Mouse (Mus musculus) lung, postnatal 14 days (tissue): ENCODE results near the gene Serpinh1.
"Not testable (repeated sequence)": the region's sequence is repeated elsewhere in the genome, so short reads cannot be mapped to it uniquely, and the experiment has no call there.

Experiments used
- DNase-seq: peaks from one replicate; pipeline ENCODE4 v3.0.0; 2021

The Serpinh1 gene

DNA sequence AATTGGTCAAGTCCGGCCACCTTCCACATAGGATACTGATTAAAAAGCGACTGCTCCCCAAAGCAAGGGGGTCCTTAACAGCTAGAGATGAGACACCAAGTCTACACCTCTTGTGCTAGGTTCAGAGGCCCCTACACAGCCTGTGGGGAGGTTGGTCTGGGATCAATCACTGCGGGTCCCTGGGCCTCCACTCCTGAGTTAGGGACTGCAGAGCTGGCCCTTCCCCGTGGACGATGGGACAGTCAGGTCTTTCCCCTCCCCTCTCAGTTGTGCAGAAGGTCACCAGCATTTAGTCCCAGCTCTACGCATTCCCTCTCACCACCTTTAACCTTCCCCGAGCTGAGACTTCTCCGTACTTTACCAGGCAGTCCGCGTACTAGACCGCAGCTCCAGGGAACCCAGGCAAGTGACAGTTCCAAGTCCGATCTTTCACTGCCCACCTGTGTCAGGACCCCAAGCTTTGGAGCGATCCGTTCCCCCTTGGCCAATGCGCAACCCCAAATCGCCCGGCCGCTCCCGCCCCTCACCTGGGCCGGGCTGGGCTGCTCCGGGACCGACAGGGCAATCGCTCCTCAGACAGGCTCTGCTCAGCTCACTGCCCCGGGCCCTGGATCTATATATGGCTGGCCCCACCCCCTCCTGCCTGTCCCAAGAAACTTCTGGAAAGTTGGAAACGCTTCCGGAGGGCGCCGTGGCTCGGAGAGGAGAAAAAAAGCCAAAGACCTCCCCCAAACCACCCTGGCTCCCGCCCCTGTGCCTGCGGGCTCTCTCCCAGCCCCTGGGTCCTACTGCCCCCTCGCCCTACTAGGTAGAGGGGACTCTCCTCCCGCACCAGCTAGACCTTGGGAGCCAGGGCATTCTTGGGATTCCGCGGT lies at the start of gene Serpinh1:
Serpinh1 (minus strand) TSS at position 714 of the 875 bp plus-strand sequence.
- peak; percentile 92 for DNase-seq

DNA sequence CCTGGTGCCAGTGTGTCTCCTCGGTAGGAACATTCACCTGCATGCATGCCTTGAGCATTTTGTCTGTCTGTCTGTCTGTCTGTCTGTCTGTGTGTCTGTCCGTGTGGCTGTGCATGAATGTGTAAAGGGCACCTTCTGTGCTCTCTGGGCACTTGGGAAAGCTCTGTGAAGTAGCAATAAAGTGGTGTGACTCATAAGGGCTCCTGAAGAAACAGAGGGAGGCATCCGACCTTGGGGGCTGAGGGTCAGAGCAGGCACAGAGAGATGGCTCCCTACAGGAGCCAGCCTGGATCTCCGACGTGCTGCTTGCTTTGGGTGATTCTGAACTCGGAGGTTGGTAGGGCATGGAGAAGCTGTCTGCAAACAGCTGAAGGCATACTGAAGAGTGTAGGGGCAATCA lies 49.4 kb upstream of the Serpinh1 start:
- DNase-seq: no peak

DNA sequence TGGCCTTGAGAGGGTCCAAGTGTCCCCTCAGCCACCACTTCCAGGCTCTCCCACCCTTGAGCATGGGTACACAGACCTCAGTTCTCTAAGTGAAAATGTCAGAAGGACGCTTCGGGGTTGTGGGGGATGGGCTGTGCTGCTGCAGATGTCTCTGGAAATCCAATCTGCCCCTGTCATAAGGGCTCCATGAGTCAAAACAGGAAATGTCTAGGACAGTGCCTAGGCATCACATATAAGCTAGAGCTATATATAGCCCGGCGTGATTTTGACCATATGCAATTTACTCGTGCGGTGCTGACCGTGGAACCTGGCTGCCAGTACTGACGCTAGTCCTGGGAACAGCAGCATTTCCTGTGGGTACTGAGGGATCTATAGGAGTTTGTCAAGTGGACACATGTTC lies 48.3 kb upstream of the Serpinh1 start:
- no peak for DNase-seq

DNA sequence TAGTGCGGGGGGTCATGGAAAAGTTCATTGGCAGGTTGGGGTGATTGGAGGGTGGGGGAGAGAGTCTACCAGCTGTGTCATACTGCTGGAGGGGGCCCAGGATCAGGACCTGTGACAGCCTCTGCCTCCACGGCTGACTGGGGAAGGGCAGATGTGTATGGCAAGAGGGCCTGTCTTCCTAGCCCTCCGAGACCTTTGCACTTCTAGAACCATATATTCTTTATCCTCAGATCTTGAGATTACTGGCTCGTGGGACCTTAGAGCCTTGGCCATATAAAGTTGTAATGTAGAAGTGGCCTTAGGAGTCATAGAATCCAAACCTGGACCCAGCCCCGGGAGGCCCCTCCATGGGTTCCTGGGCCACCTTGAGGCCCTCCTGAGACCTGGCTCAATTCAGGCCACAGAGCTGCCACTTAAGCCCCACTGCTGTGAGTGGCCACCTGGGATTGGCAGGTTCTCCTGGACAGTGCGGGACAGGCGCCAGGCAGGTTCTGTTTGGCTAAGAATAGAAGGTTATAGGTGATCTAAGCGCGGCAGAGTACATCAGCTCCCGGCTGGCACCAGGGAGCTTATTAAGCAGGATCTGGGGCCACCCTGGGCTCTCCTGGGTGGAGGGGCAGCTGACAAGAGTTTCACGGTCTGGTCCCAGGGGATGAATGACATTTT lies 44.1 kb upstream of the Serpinh1 start:
- DNase-seq: peak; percentile 21

DNA sequence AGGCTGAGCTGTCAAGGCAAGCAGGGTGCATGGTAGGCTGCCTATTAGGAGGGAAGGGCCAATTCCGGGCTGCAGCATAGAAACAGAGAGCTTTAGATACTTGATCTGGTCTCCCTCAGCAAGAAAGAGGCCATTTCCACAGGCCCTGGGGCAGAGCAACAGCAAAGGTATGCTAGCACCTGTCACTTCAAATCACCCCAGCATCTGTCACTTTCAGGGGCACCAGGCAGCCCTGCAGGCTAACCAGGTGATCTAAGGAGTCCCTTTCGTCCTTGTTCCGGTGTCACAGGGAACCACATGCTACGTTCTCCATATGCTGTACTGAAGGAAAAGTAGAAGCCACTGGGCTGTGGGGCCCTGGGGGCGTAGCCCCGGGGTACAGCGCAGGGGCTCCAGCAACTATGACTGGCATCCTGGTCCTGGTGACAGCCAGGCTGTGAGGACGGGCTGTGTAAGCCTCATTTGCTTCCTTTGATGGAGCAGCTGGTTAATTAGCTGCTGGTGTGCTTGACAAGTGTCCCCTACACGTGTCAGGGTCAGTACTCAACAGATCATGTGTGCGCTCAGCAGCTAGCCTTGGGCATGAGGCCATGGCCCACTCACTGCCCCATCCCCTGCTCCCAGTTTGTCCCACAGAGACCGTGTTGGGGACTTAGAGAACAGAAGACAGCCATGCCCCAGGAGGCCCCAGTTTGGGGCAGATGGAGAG lies 43.0 kb upstream of the Serpinh1 start:
- no peak for DNase-seq

DNA sequence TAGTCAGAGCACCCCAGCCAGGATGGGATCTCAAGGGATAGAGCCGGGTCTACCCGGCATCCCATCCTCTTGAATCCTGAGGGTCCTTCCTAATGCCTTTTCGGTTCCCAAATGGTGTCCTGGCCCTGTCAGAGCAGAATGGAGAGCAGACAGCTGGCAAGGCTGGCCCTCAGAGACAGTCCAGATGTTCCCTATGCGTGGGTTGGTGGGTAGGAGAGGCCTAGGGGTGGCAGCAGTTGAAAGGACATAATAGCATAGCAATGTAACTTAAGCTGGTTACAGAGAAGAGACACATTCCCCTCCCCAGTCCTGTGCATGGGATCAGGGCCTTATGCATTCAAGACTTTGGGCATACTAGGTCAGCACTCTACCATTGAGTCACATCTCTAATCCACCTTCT lies 42.3 kb upstream of the Serpinh1 start:
- no peak for DNase-seq

DNA sequence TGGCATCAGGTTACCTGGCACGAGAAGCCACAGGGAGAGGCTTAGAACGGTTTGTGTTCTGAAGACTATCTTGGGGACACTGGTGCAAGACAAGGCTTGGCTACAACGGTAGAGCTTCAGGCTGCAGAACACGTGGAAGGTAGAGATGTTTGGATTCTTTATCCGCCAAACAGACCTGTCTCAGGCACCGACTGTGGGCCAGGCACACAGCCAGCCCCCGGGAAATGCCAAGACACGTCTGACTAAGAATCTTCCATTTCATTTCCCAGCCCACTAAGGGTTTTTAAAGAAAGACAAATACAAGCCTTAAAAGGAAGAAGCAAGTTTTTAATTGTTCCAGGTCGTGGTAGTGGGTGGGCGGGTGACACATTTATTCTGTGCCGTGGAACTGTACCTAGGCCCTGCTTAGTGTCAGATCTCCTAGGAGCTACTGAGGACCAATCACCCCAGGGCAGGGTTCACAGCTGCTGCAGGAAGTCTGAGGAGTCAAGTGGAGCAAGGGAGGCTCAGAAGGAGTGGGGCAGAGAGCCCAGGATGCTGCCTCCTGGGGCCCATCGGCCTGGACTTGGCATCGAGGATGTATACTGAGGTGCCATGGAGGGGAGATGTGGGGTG lies 40.8 kb upstream of the Serpinh1 start:
- no peak for DNase-seq

DNA sequence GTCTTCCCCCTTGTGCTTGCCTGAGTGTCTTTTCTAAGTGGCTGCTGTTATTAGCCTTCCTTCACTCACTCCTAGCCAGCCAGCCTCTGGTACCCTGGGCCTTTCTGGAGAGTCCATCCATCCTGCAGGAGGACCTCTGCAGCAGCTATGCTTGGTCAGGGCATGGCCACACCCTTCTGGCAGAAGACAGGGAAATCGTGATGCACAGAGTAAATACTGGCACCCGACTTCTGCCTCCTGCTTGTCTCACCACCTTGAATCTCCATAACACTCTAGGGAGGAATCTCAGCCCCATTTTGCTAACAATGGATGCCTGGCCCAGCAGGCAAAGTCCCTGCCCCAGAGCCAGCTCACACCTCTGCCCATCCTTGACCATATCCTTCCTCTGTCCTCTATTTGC lies 39.7 kb upstream of the Serpinh1 start:
- DNase-seq: no peak

DNA sequence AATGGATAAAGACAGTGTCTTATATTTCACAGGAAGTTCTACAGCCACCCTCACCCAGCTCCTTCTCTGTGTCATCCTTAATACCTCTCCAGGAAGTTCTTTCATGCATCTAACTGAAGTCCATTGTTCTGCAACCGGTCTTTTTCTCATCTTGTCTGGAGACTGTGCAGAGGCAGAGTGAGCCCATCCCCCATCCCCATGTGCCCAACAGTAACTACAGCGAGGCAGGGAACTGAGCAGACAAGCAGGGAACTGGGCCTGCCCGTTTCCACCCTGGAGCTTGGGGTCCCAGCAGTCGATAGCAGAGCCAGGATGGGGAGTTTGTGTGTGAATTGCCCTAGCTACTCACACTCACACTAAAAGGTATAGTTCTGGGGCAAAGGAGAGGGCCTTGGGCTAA lies 37.5 kb upstream of the Serpinh1 start:
- no peak for DNase-seq

DNA sequence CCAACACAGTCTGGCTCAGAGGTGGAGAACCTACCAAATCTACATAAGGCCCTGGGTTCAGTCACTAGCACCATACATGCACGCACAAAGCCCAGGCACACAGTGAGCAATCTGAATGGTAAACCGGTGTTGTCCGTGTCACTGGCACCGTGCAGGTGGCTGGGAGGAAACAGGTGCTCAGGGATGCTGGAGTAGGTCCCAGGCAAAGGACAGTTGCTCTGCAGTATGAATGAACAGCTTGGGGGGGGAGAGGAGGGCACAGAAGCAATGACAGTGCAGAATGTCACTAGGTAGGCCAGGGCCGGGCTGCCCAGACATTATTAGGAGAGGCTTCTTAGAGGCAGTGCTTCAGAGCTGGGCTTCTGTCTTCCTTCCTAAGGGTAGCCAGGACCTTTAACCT lies 34.3 kb upstream of the Serpinh1 start:
- DNase-seq: no peak

DNA sequence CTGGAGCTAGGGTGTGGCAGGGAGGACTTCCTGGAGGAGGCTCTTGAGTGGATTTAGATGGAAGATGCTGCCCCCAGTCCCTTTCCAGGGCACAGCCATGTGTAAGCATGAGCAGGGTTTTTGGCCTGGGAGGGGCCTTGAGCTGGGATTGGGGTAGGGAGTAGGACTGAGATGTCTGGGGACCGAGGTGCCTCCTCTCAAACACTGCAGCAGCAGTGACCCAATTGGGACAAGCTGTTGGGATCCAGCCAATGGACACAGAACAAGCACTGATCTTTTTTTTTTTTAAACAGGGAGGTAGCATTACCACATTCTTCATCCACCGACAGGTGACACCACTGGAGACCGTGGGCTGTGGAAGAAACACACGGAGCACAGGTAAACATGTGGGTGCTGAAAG lies 33.8 kb upstream of the Serpinh1 start:
- DNase-seq: no peak

DNA sequence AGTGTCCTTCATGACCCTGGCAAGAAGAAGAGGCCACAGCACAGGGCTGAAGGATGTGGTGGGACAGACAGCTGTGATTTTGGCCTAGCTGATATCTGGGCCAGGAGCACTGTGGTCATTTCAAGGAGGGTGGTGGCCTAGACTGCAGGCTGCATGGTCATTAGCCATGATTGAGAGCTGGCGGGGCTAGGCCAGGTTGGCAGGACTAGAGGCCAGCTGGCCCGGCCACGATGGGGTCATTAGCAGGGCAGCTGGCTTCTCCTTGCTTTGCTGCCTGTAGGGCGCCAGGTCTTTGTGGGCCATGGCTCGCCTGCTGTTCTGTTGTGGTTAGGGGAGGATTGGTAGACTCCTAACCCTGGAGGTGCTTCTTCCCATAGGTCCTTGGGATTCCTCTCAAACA lies 33.0 kb upstream of the Serpinh1 start:
- no peak for DNase-seq

DNA sequence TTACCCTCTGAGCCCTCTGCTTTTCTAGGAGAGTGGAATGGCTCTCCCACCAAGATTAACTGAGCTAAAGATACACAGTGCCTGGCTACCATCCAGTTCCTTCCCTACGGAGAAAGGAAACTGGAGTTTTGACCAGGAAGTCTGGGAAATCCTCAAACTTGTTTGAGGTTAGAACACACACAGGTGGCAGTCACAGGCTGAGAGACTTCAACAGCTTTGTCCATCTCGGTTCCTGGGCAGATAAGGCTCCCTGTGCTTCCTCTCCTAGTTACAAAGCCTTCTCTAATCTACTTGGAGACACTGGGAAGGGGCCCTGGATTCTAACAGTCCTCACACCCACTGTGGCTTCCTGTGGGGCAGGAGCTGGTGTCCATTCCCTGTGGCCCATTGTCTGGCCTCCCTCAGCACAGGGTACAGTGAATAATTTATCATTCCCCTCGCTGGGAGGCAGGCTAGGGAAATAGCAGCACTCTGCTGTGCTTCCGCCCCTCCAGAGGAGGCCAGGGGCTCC lies 31.1 kb upstream of the Serpinh1 start:
- DNase-seq: peak; percentile 51

DNA sequence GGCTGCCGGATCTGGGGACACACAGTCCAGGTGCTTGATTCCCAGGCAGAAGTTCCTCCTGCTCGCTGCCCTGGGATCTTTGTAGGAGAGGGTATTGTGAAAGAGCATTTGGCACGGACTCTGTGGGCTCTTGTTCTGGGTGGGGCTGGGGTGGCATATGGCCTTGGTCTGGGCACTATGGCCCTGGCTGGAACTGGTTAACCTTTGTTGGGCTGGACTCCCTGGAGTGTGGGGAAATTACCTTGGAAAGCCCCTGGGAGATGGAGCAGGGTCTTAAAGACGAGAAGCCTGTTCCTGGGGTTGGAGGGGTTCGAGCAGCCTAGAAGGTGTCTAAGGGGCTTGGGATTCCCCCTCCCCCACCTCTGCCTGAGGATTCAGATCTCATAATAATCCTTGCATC lies 30.2 kb upstream of the Serpinh1 start:
- peak; percentile 37 for DNase-seq

DNA sequence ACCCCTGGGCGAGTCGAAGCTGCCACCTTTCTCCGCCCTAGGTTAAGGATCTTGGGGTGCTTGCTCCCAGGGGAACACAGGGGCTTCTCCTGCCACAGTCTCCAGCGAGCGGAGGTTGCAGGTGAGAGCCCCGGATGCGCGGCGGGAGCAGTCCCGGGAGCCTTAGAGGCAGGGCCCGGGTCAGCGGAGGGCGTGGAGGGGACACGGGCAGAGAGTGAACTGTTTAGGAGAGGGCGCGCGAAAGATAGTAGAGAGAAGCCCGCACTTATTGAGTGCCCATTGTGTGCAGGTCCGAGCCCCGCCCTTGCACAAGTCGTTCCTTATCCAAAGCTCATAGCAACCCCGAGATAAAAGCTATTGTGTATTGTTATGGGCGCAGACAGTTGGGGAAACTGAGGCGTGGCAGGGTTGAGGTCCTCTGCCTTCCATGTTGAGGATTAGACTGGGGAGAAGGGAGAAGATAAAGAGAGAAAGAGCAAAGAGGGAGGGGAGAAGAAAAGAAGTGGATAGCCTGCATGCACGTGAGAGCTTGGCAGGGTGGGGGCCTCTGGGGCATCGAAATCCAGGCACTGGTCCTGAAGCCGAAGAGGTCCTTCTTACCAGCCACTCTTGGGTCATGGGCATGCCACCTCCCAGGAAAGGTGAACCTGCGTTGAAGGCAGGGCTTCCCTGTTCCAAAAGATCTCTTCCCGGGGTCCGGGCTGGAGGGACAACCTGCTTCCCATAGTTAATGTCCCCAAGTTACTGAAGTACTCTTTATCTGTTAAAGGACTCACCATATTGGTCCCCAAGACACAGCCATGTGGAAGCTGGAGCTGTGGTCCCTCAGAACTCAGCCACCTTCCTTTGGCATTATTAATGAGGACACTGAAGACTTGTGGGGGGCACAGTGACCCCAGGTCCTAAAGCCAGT lies 29.3 kb upstream of the Serpinh1 start:
- peak; percentile 30 for DNase-seq

DNA sequence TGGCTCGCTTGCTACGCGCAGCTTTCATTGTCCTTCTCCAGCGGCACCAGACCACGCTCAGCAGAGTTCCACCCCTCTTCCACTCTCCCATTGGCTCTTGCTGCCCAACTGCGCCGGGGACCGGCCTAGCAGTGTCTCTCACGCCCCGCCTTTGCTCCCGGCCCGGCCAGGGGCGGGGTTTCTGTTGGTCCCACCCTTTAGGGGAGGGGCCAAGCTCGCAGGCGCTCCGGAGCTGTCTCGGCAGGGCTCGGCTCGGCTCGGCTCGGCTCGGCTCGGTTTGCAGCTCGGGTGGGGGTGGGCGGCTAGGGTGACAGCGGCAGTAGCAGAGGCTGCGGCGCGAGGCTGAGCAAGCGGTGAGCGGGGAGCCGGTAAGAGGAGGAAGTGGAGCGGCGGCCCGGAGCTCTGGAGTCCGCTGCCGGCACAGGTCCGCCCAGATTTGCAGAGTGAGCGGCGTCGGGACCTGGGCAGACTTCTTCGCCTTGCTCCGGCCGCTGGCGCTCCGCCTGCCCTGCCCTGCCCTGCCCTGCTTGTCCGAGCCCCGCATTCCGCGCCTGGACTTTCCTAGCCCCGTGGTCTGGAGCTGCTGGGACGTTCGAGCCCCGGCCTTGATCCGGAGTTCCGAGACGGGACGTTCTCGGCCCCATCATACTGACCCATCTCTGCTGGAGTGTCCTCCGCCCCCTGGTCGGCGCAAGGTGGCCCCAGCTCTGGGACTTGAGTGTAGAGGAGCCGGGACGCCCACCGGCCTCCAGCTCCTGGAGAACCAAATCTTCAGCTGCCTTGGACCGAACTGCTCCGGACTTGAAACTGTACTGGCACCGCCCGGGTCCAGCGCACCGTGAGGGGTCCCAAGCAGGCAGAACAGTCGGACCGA lies 28.4 kb upstream of the Serpinh1 start, which contains the start of gene Gdpd5:
Gdpd5 (plus strand) TSS at position 201 of the 874 bp plus-strand sequence.
- peak; percentile 100 for DNase-seq

DNA sequence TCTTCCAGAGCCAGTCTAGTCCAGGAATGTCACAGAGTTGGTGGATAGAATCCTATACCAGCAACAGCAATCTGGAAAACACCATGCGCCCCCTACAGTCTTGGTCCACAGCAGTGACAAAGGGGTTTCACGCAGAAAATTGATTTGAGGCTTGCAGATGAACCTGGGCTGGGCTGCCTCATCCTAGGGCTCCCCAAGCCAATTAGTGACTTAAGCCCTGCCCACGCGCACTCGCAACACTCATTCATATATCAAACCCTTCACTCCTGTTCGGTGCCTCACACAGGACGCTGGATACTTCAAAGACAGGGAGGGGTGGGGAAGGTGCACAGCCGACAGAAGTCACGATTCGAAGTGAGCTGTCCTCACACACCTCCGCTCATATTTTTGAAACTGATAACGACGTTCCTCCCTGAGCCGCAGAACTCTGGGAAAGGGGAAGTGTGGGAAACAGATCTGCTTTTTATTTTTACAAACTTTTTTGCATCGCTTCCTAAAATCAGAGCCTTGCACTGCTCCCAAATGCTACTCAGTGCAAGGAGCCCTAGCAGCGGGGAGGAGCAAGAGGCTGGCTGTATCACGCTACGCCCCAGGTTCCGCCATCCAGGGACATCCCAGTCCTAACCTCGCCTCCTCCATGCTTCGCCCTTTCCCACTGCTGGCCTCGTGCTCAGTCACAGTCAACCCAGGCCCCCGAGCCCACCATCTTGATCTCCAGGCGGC lies 27.6 kb upstream of the Serpinh1 start:
- no peak for DNase-seq

DNA sequence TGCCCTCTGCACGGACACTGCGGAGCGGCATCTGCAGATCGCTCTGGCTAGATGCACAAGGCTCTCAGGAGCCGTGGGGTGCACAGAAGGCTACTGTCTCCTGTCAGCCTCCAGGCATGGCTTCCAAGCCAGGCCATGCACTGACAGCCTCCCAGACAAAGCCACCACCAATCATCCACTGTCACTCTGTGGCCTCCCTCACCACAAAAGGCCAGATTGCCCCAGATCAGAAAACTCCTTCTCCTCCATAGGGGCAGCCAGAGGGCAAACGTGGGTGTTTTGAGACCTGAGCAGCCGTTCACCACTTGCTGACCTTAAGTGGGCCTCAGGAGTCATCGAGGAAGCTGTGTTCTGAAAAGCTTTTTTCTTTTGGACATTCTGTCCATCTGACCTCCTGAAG lies 25.8 kb upstream of the Serpinh1 start:
- no peak for DNase-seq

DNA sequence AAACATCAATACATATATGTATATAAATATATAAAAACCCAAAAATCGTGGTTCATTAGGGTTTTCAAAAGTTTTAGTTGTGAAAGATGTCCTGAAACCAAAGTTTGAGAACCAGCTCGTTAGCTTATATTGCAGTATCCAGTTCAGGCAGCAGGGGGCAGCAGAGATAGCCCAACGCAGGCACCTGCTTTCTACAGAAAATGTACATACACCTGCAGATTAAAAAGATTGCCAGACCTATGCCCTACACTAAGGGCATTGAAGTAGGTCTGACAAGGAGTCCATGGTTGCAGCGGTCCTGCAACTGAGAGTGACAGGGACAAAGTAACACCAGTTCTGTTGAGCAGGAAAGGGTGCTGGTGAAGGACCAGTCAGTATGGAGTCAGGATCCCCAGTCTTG lies 22.4 kb upstream of the Serpinh1 start:
- peak; percentile 89 for DNase-seq

DNA sequence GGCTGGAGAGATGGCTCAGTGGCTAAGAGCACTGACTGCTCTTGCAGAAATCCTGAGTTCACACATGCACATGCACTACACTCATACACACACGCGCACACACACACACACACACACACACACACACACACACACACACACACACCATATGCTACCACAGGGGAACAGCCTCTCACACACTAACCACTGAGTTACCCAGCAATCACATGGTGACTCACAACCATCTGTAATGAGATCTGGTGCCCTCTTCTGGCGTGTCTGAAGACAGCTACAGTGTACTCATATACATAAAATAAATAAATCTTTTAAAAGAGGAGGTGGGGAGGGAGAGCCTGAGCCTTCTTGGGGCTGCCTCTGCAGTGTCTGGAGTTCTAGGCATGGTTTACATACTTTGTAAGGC lies 21.3 kb upstream of the Serpinh1 start:
- DNase-seq: not testable (repeated sequence)
